16 mouse cellular contexts compared by ENCODE assay signal in genomic region chr1:131184956-131185660, GRCm38 (mm10). TPM values are rescaled to one million over a fixed set of nuclear protein-coding genes. Genes with fewer than 3 reads are reported as not detected.
DNase-seq lines count a peak whose midpoint lies in the region; ATAC-seq and TF ChIP-seq lines count a peak whose summit lies in the region.
"Had no signal": no experiment of that assay in that cellular context is flagged by ENCODE, and none has a peak within 500 bp of the region (broad histone marks: within the 10 kb centered on the region; RNA-seq: fewer than 3 reads in every experiment).

No protein-coding gene starts in this region.

- H3K4me2 ChIP-seq in heart, embryonic 16.5 days (ENCODE audit: low read depth, low read length), result peak overlapping the region; percentile 5; the same call in 1 of the 2 replicates
- H3K4me2 ChIP-seq: embryonic facial prominence, embryonic 15.5 days; hindbrain, embryonic 12.5 days; liver, embryonic 11.5 days; lung, embryonic 14.5 days; midbrain, embryonic 13.5 days had no signal

- peak overlapping the region; percentile 67 for H3K27ac ChIP-seq in gastrocnemius, adult 2 months
- H3K27ac ChIP-seq in heart, embryonic 16.5 days (ENCODE audit: low read length), result peak overlapping the region; percentile 44; the same call in 1 of the 2 replicates
- H3K27ac ChIP-seq: hindbrain, embryonic 12.5 days; midbrain, embryonic 13.5 days had no signal

- H3K36me3 ChIP-seq in heart, embryonic 16.5 days (ENCODE audit: control insufficient read depth, insufficient read depth), result peaks cover 11% of the 10 kb centered on the region
- H3K36me3 ChIP-seq: embryonic facial prominence, embryonic 15.5 days had no signal

- intact Hi-C loops in gastrocnemius, adult 2 months (cut with DNase I), result no loop called here
- intact Hi-C loops in gastrocnemius, postnatal 36 days (cut with DNase I), result no loop called here

- ATAC-seq in heart, embryonic 16.5 days (replicated peaks; ENCODE audit: extremely low read depth, insufficient read depth, low FRiP score), result no peak
- ATAC-seq: midbrain, embryonic 13.5 days had no signal

- no peak for TF ChIP-seq CTCF in gastrocnemius, adult 2 months (IDR thresholded peaks at IDR 0.05)

- WGBS in heart, embryonic 16.5 days, result 39% methylated on average over 8 of the region's 8 CpGs

- no peak for DNase-seq in gastrocnemius, adult 2 months
- DNase-seq in gastrocnemius, postnatal 36 days, result no peak
- no peak for DNase-seq in heart, adult 18-20 months
- peak; percentile 28 for DNase-seq in CD4-positive helper T cell, adult 2 months (ENCODE audit: low read depth, low spot score)
- peak; percentile 29 for DNase-seq in naive thymus-derived CD4-positive, alpha-beta T cell, adult 2 months (ENCODE audit: low read depth)
- DNase-seq in lung, postnatal 14 days, result no peak
- DNase-seq in layer of hippocampus, adult 9-11 months, result no peak
- DNase-seq: cerebellum, adult 9-10 months; right cerebral cortex, postnatal 25 days; thymus, adult 2 months had no signal

- no peaks in the 10 kb centered on the region for H3K27me3 ChIP-seq in heart, embryonic 16.5 days (ENCODE audit: control insufficient read depth, insufficient read depth, low read length)
- H3K27me3 ChIP-seq: embryonic facial prominence, embryonic 15.5 days; hindbrain, embryonic 12.5 days; midbrain, embryonic 13.5 days had no signal

- no peak overlapping the region for H3K4me3 ChIP-seq in gastrocnemius, adult 2 months
- no peak overlapping the region for H3K4me3 ChIP-seq in heart, embryonic 16.5 days (ENCODE audit: low read length)
- H3K4me3 ChIP-seq: embryonic facial prominence, embryonic 15.5 days; hindbrain, embryonic 12.5 days; midbrain, embryonic 13.5 days had no signal

- H3K9ac ChIP-seq in heart, embryonic 16.5 days (ENCODE audit: low read length), result no peak overlapping the region
- H3K9ac ChIP-seq: embryonic facial prominence, embryonic 15.5 days; hindbrain, embryonic 12.5 days; lung, embryonic 14.5 days; midbrain, embryonic 13.5 days had no signal

- H3K4me1 ChIP-seq in heart, embryonic 16.5 days (ENCODE audit: control insufficient read depth, insufficient read depth, low read length), result peaks cover 24% of the 10 kb centered on the region
- H3K4me1 ChIP-seq: hindbrain, embryonic 12.5 days; midbrain, embryonic 13.5 days had no signal

- no peaks in the 10 kb centered on the region for H3K9me3 ChIP-seq in heart, embryonic 16.5 days (replicated peaks; ENCODE audit: control insufficient read depth, low read length)
- H3K9me3 ChIP-seq: embryonic facial prominence, embryonic 15.5 days; hindbrain, embryonic 12.5 days; midbrain, embryonic 13.5 days had no signal

RNA-seq across cellular contexts. Expression of gene Eif2d, which starts 32.1 kb away (rescaled TPM):
- 10 to 100 TPM; 26.2 to 29.2 TPM for total RNA-seq in gastrocnemius, adult 2 months (2021)
- total RNA-seq in gastrocnemius, postnatal 36 days (2021), result 10 to 100 TPM; 25.9 to 29.5 TPM
- polyA plus RNA-seq in heart, embryonic 16.5 days (2015; fragmentation: Nextera tagmentation; extraction: Ambion mirVana), result 48.1 and 50.1 TPM in 2 replicates
- total RNA-seq in heart, adult 18-20 months (2021), result 10 to 100 TPM; 31.4 to 34.1 TPM

RNA-seq across cellular contexts. Expression of gene Dyrk3, which starts 47.0 kb away (rescaled TPM):
- total RNA-seq in gastrocnemius, adult 2 months (2021), result not detected
- total RNA-seq in gastrocnemius, postnatal 36 days (2021), result not detected
- 1.8 and 2.1 TPM in 2 replicates for polyA plus RNA-seq in heart, embryonic 16.5 days (2015; fragmentation: Nextera tagmentation; extraction: Ambion mirVana)
- total RNA-seq in heart, adult 18-20 months (2021), result 1 to 10 TPM in 1 of 2 experiments, under 1 TPM in 1; 0.20 to 1.1 TPM

RNA-seq across cellular contexts. Expression of gene Rassf5, which starts 60.0 kb away (rescaled TPM):
- total RNA-seq in gastrocnemius, adult 2 months (2021), result 1 to 10 TPM in 1 of 2 experiments, under 1 TPM in 1; 0.71 to 1.1 TPM
- total RNA-seq in gastrocnemius, postnatal 36 days (2021), result 1 to 10 TPM in 1 of 2 experiments, under 1 TPM in 1; 0.35 to 1.2 TPM
- polyA plus RNA-seq in heart, embryonic 16.5 days (2015; fragmentation: Nextera tagmentation; extraction: Ambion mirVana), result 15.0 and 22.5 TPM in 2 replicates
- total RNA-seq in heart, adult 18-20 months (2021), result 1 to 10 TPM; 2.2 to 4.4 TPM

Comparison
In these comparisons a context has a peak if more than half of its experiments do, and no peak if none do; other contexts are left out.
1. DNase-seq: peak in CD4-positive helper T cell, adult 2 months (single experiment) and naive thymus-derived CD4-positive, alpha-beta T cell, adult 2 months (single experiment); none in gastrocnemius, adult 2 months (single experiment), gastrocnemius, postnatal 36 days (0 of 2), heart, adult 18-20 months (0 of 2), lung, postnatal 14 days (single experiment) and layer of hippocampus, adult 9-11 months (single experiment).